Mouse (Mus musculus) embryo, embryonic 9.5 days (tissue): ENCODE data around the gene Ctsk.
A peak's percentile ranks its signal among the peaks of the same experiment; 100 is the strongest.

ENCODE experiments used
- DNase-seq: peaks from one replicate; pipeline ENCODE4 v3.0.0-alpha.2; 2017; ENCODE audit errors: extremely low spot score

Ctsk gene

GRCm38 (mm10) chr3:95499024-95499423, at the start of gene Ctsk:
Ctsk (plus strand) TSS chr3:95499256.
- no peak for DNase-seq

GRCm38 (mm10) chr3:95450408-95450807, 48.6 kb upstream of the Ctsk start:
- peak; percentile 44 for DNase-seq

GRCm38 (mm10) chr3:95450915-95451314, 48.1 kb upstream of the Ctsk start:
- no peak for DNase-seq

- no peak for DNase-seq
These were observed 42.7 kb upstream of the Ctsk start for GRCm38 (mm10) chr3:95456367-95456766.

- DNase-seq, result no peak
These were observed 41.3 kb upstream of the Ctsk start for GRCm38 (mm10) chr3:95457758-95458157.

GRCm38 (mm10) chr3:95459381-95459780, 39.7 kb upstream of the Ctsk start:
- DNase-seq, result no peak

GRCm38 (mm10) chr3:95463852-95464251, 35.2 kb upstream of the Ctsk start:
- no peak for DNase-seq

- DNase-seq, result no peak
These were observed 20.1 kb upstream of the Ctsk start for GRCm38 (mm10) chr3:95478966-95479365.

- DNase-seq, result no peak
These were observed 12.6 kb upstream of the Ctsk start for GRCm38 (mm10) chr3:95486421-95486820.

- DNase-seq, result no peak
These were observed 10.4 kb upstream of the Ctsk start for GRCm38 (mm10) chr3:95488679-95489078.

- DNase-seq, result no peak
These were observed 8.8 kb upstream of the Ctsk start for GRCm38 (mm10) chr3:95490238-95490637.

- peak; percentile 63 for DNase-seq
These were observed 4.7 kb upstream of the Ctsk start for GRCm38 (mm10) chr3:95494342-95494741.

- no peak for DNase-seq
These were observed 827 bp upstream of the Ctsk start for GRCm38 (mm10) chr3:95498229-95498628.

- no peak for DNase-seq
These were observed 562 bp downstream of the Ctsk start for GRCm38 (mm10) chr3:95499496-95500140.

GRCm38 (mm10) chr3:95502312-95502711, 3.3 kb downstream of the Ctsk start:
- no peak for DNase-seq

- no peak for DNase-seq
These were observed 10.3 kb downstream of the Ctsk start for GRCm38 (mm10) chr3:95509348-95509747.

GRCm38 (mm10) chr3:95511611-95512180, 12.6 kb downstream of the Ctsk start:
- no peak for DNase-seq

- no peak for DNase-seq
These were observed 17.6 kb downstream of the Ctsk start for GRCm38 (mm10) chr3:95516614-95517041.

- DNase-seq, result peak; percentile 68
These were observed 18.4 kb downstream of the Ctsk start for GRCm38 (mm10) chr3:95517493-95517898.

- no peak for DNase-seq
These were observed 19.8 kb downstream of the Ctsk start for GRCm38 (mm10) chr3:95518891-95519290.

GRCm38 (mm10) chr3:95519315-95519714, 20.3 kb downstream of the Ctsk start:
- DNase-seq, result no peak

GRCm38 (mm10) chr3:95520100-95520499, 21.0 kb downstream of the Ctsk start:
- DNase-seq, result no peak

- no peak for DNase-seq
These were observed 22.1 kb downstream of the Ctsk start for GRCm38 (mm10) chr3:95521168-95521567.

GRCm38 (mm10) chr3:95523662-95524061, 24.6 kb downstream of the Ctsk start:
- no peak for DNase-seq
